Mouse (Mus musculus) ZHBTc4 (cell line): Measurements from ENCODE around the gene Ntng1.

Source experiments
- DNase-seq: peaks from one replicate; pipeline ENCODE4 v3.0.0-alpha.2; 2011; ENCODE audit warnings: low read depth, low spot score

The Ntng1 gene

DNA sequence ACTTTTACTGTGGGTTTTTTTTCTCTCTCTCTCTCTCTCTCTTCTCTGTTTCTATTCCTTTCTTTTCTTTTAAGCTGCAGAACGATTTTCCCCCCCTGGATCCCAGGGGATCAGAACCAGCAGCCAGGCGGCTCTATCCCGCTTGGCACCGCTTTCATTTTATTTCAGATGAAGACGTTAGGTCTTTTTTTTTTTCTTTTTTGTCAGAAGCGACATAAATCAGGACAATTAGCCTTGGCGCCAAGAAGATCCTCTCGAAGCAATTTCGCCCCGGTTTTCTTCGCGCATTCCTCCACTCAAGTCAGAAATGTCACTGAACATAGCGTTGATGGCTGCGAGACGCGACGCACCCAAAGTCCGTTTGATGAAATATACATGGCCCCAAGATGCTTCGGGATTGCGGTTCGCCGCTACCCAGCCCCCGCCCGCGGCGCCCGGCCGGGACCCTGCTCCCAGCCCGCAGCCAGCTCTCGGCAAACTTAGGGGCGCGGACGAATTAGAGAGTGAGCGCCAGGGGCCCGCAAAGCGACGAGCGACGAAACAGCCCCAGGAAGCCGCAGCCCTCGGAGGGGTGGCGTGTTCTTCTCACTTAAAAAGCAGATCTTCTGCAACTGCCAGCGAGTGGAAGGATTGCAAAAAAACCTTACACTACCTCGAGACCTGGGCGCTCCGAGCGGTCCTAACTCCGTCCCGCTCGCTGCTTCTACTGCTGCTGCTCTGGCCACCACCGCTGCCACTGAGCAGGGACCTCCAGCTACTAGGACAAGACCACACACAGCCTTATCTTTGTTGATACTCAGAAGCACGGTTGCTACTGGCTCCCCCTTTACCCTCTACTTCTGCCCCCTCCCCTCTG is at the start of gene Ntng1:
Gene Ntng1 (minus strand): TSS at position 806 of the 856 bp plus-strand sequence.
- peak; percentile 41 for DNase-seq

DNA sequence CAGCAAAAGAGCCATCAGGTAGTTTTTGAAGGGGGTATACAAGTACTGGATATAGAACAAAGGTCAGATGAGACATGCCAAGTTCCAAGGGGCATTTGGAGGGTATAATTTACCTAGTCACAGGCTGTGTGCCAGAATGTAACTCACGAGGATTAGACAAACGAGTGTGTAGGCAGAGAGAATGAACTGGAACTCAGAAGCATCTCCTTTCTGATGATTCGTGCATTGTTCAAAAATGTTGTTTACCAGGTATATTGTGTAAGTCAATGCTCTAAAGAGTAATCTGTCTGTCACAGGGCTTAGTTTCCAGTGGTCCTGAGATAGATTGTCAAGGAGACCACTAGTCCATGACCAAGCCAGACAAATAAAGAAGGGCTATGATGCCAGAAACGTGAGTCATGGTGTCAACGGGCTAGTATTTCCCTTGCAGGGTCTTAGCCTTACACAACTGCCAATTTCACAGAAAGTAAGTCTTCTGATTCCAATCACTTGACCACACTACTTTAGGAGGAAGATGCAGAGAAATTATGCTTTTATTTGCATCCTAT is 43.7 kb upstream of the Ntng1 start:
- DNase-seq = no peak

DNA sequence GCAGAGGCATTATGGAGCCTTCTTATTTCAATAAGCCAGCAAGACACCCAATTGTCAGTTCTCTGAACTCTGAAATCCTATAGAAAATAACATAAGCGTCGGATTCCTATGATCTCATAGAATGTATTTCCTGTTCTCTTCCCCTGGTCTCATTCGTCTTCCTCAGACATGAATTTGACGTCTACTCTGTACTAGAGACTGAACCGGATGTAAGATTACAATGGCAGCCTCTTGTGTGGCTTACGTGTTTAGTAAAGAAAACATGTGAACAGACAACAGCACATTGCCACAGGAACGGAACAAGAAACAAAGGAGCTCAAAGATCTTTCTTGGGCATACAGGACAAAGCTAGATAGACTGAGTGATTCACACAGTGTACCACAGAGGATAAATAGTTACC is 5.3 kb upstream of the Ntng1 start:
- DNase-seq = no peak

DNA sequence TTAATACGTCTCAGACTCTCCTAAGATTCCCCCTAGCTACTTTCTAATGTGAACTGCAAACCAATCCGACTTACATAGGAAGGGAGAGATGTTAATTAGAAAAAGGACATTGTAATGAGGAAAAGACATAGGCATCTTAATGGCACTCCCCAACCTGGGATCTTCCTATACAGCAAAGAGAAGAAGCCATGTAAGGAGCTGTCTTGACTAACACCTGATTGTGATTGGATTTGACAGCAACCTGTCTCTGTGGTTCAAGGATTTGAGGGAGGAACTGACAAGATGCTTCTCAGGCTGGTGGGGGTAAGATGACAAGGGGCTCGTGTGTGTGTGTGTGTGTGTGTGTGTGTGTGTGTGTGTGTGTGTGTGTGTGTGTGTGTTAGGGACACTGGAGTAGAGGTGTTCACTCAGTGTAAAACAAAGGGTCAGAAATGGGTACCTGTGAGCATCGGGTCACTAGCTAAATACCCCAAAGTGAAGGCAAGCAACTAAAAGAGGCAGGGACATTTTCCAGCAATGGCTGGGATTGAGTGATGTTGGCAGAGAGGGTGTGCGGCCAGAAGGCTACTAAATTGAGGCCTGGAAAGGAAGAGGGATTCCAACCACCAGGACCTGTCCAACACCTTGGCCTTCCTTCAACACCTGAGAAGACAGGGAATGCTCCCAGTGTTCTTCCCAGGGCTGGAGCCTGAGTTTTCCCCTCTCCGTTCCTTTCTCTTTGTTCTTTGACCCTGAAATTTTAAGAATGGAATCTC is 667 bp upstream of the Ntng1 start:
- DNase-seq = peak; percentile 2

DNA sequence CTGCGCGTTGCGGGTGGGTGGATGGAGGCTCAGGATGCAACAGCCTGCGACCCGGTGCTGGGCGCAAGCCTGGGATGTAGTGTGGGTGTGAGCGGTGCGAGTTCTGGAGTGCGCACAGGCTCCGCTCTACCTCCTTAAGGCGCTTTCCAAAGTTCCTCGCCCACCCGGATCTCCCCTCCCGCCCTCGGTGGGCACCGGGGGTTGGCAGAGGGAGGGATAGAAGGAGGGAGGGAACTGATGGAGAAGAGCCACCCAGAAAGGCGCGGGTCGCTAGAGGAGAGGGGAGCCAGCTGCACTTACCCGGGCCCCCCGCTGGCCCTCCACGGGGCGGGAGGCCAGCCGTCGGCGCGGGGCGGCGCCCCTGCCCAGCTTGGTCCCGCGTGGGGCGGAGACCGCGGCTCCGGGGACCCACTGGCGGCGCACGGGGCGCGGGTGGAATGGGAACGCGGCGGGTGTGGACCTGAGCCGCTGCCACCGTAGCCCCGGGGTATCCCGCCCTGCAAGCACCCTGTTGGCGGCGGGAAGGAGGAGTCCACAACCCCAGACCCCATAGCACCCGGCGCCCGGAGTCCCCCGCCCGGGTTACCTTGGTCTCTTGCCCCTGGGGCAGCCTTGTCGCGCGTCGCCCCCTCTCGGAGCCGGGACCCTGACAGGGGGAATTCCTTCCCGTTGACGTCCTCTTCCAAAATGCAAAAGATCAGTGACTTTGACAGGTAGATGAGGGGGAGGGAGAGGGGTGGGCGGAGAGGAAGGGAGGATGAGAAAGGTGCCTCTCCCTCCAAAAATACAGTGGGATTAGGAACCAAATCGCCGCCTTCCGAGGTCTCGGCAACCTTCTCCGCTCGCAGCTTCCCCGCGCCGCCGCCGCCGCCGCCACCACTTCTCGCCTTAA is 1.3 kb downstream of the Ntng1 start:
- DNase-seq = peak; percentile 44

DNA sequence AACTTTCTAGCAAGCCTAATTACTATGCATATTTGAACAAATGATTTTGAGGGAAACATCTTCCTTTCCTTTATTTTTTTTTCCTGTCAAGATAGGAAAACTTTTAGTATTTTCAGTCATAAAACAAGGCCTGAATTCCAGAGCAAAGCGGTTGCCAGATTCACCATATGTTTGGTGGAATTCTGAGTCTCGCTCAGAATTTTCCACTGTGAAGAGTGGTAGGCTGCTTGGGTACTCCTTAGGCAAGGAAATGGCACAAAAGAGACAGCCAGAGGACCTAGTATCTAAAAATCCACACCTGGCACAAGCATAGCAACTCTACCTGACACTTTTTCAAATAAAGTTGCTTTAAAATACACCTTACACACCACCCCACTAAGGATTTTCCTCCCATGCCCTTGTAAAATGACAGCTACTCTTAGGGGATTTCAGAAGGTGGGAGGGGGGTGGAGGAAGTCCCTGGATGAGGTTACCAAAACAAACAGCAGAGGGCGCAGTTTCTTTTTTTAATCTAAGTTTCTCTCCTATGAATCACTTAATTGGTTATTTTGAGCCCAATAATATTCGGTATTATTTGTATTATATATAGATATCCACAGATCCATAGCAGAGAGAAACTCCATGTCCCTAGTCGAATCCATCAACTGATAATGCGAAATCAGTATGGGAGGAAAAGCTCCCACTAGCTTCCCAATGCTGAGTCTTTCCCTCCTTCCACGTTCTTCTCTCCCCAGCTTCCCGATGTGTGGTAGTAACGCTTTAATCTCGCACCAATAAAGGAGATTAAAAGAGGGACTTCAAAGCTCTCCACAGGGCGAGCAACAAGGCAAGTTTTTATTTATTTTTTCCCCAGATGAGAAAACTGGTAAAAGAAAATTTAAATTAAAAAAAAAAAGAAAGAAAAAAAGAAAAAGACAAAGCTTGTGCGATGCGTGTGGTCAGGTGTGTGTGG is 2.2 kb downstream of the Ntng1 start:
- peak; percentile 58 for DNase-seq

DNA sequence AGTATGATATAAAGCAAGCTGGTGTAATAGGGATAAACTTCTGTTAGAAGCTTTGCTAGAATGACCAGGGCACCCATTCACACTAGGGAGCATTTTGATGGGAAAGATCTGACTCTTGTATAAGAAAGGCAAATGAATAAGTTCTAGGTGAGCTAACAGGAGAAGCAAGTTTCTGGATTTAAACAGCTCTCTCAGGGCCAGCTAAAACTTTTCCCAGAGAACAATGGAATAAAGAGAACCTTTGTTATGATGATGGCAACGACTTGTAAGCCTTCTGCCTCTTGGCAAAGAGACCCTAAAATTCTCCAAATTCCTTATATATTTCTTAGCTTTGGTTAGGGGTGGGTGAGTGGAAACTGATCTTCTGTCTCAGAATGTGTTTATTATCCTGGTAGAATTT is 7.7 kb downstream of the Ntng1 start:
- DNase-seq = peak; percentile 9

DNA sequence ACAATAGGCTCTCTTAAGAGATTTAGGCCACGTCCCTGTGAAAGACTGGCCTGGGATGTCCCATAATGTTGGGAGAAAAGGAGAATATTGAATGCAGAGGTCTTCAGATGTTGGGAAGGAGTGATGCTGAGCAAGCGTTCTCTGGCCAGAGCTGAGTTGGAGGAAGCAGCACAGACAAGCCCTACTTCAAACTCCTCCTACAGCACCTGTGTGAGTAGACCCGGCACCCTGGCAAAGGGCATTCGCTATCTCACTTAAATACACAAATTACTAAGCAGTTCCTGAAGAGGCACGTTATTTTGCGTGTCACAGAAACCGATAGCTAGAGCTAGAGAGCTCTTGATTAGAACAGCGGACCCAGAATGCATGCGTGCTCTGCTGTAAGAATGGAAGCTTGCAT is 10.7 kb downstream of the Ntng1 start:
- DNase-seq = no peak

DNA sequence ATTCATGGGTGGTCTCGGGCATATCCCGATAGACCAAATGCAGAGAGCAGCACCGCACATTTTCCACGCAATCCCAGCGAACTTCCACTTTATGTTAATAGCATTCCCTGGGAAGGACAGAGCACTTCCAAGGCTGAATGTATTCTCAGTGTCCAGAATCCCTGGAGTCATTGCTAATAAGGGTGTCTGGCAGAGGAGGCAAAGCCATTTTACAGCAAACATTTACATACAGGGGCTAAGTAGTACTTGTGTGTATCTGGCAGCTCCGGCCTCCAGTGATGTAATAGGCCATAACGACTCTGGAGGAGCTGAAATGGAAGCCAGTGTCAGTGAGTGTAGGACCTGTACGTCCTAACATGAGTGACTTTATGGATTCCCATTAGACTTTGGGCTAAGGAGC is 11.5 kb downstream of the Ntng1 start:
- DNase-seq = no peak

DNA sequence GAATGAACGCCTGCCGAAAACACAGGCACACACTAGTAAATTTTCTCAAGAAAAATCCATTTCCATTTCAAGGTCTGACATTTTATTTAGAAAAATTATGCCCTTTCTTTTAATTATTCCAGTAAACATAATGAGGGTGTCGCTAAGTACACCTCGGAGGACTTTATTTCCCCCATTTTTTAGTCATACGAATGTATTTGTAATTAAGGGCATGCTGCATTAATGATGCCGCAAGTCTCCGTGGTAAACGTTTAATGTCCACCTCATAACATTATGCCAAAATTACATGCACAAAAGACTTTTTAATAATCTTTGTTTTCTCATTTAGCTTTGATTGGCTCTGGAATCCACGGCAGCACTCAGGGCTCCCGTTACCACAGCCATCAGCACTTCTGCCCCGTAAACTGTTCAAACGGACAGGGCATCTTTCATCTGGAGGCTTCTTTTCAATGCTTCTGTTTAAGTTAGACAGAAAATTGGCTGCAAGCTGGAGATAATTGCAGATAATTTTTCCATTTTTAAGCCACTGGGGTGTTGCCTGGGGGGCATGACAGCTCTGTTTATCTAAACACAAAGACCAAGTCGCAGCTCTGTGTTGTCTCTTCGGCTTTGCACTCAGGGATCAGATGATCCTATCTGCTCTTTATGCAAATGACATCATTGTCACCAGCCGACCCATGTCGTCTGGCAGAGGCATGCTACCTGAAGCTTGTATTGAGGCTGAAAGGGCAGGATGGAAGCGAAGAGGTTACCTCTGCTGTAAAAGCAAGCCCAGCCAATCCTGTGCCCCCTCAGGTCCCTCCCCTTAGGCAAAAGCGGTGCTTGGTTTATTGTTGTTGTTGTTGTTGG is 12.5 kb downstream of the Ntng1 start:
- no peak for DNase-seq

DNA sequence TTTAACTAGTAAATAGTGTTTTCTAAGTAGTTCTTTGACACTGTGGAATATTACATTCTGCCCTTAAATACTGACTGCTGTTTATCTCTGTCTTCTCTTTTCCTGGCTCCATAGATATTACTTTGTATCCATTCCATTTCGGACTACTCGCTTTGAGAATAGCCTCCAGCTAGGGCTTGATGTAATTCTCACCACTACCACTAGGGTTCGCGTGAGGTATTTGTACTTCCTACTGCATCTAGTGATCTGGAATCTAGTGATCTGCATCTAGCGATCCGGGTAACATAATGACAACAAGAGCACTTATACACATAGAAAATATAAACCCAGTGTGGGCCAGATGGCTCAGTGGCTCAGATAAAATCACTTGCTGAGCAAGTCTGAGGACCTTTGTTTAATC is 14.2 kb downstream of the Ntng1 start:
- DNase-seq = peak; percentile 60

DNA sequence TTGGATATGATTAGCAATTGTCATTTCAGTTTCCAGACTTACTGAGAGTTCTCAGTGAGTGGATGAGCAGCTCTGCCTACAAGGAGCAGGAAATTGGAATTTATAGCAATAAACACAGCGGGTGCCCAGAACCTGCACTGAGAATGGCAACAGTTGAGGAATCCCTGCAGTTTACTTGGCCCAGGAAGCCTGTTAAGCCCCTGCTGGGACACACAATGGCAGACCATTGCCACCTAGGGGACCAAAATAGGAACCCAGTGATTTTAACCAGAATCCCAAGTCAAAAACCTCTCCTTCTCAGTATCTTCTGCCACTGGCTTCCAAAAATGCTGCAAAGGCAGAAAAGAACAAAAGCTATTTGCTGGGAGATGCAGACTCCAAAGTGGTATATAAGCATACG is 37.8 kb downstream of the Ntng1 start:
- DNase-seq = peak; percentile 57

DNA sequence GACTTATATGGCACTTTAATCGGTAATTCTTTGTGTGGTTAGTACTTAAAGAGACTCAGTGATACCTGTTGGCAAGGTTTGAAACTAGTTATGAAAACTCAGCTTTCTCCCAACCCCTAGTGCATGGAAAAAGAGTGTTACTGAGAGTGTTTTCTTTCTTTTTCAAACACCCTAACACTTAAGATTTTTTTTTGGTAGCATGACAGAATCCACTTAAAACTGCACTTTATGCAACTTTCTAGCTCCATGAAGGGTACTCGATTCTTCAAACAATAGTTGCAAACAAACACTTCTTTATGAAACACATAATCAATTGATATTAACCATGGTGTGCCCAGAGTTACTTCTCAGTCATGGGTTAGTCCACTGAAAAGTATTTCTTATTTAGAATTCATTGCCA is 49.4 kb downstream of the Ntng1 start:
- DNase-seq = no peak

DNA sequence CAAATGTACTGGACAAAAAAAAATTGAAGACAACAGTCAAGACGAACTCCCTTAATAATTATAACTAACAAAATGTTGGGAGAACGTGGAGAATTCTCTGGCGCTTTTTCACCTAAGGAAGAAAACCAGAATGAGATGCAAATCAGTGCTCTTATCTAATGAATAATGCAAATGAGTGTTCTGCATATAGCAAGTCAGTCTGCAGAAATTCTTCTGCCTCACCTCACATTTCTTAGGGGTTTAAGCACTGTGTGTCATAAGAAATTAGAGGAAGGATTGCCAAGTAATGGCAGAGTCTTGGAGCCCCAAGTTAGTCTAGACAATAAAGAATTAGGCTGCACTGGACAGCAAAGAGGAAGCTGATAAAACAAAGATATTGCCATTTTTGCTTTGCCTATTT is 49.8 kb downstream of the Ntng1 start:
- no peak for DNase-seq

DNA sequence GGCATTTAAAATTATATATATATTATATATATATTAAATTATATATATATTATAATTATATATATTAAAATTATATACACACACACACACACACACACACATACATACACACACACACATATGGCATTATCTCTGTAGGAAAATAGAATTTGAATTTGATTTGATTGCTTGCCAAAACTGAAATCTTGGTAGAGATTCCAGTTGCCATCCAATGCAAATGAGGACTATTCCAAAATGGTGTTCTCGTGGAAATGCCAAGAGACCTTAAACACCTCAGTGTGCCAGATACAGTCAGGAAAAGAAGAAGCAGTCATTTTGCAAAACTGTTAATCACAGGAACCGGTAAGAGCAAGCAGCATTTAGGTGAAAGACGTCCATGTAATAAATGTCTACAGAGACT is 51.3 kb downstream of the Ntng1 start:
- no peak for DNase-seq

DNA sequence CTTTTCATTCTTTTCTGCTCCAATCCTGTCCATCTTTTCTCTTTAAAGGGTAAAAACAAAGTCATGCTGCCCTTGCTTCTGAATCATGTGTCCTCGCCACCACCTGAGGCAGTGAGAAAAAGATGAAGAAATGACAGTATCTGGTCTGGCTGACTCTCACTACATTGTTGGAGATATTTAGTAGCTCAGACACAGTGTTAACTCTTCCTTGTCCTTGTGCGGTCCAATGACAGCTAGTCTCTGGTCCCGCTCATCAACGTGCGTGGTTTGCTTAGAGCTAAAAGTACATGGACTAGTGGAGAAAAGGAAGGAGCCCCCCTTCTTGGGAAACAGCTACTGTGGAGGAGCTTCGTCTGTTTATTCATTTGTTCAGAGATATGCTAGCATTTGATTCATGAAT is 56.6 kb downstream of the Ntng1 start:
- DNase-seq = no peak

DNA sequence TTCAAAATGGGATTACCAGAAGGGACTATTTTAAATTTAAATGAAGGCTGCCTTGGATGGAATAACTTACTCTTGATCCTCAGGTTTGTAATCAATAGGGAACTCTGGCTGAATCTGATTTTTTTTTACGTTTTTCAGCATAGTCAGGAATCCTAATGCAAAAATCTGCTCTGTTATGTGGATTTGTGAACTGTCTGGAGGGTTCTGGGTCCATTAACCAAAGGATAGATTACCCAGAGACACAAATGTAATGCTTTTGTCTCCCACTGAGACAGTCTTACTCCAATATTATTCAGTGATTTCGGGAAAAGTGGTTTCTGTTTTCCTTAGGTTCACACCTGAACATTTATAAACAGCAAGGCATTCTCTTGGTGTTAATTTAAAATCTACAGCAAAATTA is 58.5 kb downstream of the Ntng1 start:
- no peak for DNase-seq

DNA sequence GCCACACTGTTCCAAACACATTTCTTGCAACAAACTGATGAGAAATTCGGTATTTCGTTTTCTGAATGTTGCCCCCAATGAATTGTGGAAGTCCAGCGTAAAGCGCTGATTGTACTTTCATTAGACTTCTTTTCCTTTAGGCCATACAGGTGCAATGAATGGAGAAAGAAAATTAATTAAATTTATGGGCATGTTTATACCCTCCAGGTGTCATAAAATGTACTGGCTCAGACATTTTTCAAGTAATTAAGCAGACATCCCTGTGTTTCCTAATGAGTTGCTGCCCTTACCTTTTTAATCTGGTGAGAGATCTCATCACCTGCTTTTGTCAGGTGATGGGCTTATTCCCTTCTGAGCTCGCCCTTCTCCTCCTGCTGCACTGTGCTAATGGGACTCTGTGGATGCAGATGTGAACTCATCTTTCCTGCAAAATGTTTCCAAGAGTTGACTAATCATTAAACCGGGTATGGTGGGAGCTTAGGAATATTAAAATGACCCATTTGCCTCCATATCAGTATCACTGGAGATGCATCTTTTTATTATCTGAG is 79.0 kb downstream of the Ntng1 start:
- no peak for DNase-seq

DNA sequence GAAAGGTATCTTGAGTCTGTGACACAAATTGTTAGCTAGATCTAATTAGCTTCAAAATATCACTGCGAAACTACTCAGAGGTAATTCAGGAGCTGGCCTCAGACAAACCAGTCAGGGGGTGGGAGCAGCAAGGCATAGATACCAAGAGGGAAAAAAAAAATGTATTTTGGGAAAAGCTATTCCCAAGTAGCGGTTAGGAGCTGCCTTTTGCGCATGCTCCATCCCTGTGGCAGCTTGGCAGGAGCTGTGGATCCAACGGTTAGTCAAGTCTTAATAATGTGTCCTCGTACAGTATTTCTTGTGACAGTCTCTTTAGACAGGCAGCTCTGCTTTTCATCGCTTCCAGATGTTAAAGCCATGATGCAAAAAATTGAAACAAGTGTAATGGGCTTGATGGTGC is 87.9 kb downstream of the Ntng1 start:
- no peak for DNase-seq
